Mouse (Mus musculus): ENCODE results near the gene Qtrt2.

DNA sequence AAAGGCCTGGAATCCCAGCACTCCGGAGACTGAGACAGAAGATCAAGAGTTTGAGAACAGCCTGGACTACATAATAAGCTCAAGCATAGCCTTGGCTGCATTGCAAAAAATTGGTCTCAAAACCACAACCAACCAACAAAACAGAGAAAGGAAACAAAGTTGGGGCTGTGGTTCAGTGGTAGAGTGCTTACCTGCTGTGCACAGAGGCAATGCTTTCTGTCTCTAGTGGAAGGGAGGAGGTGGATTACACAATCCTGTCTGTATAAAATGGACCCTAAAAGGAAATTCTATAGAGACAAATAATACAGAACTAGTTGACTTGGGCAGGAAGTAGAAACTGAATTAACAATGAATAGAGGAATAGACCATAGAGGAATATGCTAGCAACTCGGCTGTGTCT is 94.7 kb downstream of the Qtrt2 start:
- TF ChIP-seq POLR2A (IDR thresholded peaks at IDR 0.05; ENCODE audit: borderline replicate concordance, extremely low read depth, insufficient read depth, insufficient read length, poor library complexity, severe bottlenecking) (no peak), CTCF (IDR thresholded peaks at IDR 0.05; ENCODE audit: borderline replicate concordance, extremely low read depth, insufficient read depth, insufficient read length) (no peak)
